Mouse (Mus musculus) retina, embryonic 14.5 days (tissue): ENCODE data around the gene Blm.

ENCODE experiments used
- DNase-seq: peaks from one replicate; pipeline ENCODE4 v3.0.0-alpha.2; 2015; ENCODE audit warnings: low spot score

Gene Blm

DNA sequence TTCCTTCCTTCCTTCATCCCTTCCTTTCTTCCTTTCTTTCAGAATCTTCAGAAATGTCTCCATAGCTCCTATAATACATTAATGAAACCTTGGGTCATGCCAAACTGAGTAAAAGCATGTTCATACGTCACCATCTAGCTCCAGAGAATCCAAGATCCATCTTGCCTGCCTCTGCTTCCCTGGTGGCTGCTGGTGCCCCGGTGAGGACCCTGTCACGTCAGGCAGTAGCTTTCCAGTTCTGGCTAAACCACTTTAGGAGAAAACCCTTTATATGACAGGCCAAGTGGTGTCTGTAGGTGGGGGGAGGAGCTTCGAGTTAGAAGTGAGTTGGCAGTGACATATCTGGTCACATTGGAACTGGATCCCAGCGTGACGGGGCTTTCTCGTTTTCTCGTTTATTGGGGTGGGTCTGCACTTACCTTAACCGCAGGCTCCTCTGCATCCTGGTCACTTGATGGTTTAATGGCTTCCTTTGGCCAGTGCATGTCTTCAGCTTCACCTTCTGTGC is 129.7 kb downstream of the Blm start, which contains the start of gene Furin:
Furin (minus strand) TSS at position 249 of the 508 bp plus-strand sequence.
- DNase-seq = no peak
